Mouse (Mus musculus) stomach, postnatal 0 days (tissue): ENCODE data around the gene Tmem256.

Experiments
- CTCF ChIP-seq: IDR thresholded peaks from 2 replicates; pipeline ENCODE4 v1.5.1; 2016; ENCODE audit warnings: antibody characterized with exemption, low read depth, mild to moderate bottlenecking, moderate library complexity
- EP300 ChIP-seq: optimal IDR thresholded peaks from 2 replicates; pipeline ENCODE3; 2016; ENCODE audit warnings: antibody characterized with exemption

GRCm38 (mm10) chr11:69791420-69791819, 46.9 kb upstream of the Tmem256 start:
- TF ChIP-seq CTCF (no peak), EP300 (no peak)
